Mouse (Mus musculus) cerebellum, adult (tissue): ENCODE data around the gene Ccdc103.
A peak's percentile ranks its signal among the peaks of the same experiment; 100 is the strongest.

Experiments
- ATAC-seq: cut with Nextera tagmentation; 2 replicates; pipeline ENCODE4 v1.9.2; 2017; ENCODE audit warnings: mild to moderate bottlenecking, moderate library complexity, mixed read lengths; ENCODE audit not compliant: insufficient number of reproducible peaks, low FRiP score, low TSS enrichment

The Ccdc103 gene

DNA sequence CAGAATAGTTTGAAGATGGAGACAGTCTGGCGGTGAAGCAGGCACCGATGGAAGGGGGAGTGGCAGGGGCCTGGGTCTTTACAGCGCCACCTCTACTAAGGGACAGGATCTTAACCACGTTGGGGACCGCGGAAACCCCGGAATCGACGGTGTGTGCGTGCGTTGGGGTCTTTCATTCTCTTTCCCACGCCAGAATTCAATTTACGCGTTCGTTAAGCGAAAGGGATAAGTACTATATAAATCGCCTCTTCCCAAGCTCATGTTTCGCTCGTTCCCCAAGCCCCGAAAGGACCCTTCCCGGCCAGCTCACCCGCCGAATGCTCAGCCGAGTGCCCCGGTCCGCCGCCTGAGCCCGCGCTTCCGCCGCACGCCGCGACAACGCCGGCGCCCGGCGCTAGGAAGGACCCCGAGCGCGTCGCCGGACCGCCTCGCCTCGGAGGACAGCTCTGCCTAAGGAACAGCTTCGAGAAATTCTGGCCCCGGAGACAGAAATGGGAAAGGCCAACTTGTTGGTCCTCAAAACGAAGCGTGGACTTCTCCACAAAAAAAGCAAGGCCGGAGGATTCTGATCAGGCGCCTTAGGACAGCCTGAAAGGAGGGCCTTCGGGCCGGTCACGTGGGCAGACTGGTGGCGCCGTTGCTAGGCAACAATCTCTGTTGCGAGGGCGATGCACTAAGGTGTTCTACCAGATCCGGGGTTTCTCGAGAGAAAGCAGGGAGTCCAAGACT lies at the start of gene Ccdc103, which contains the start of gene Eftud2:
Gene Ccdc103 (plus strand): TSS at position 620 of the 729 bp plus-strand sequence.
Gene Eftud2 (minus strand): TSS at position 401 of the 729 bp plus-strand sequence.
- ATAC-seq: peak; percentile 77; the same call in 1 of the 2 replicates

GRCm38 (mm10) chr11:102832700-102833297 lies 48.2 kb upstream of the Ccdc103 start:
- no peak for ATAC-seq

DNA sequence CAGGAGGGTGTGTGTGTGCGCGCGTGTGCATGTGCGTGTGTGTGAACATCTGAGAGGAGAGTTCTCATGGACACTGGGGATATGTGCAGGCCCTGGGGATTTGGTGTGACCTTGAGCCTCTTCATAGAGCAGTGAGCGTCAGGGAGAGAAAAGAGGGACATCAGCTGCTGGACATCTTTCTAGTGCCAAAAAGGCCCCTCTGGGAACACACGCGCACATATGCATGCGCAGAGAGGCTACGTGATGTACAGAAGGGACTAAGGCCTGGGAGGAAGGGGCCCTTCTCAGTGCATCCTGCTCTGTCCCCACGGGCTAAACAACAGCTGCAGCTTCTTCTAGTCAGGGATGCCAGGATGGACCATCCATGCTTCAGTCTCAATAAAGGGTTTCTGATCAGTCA lies 46.8 kb upstream of the Ccdc103 start:
- no peak for ATAC-seq

- no peak for ATAC-seq
Measured at GRCm38 (mm10) chr11:102835549-102835948, 45.5 kb upstream of the Ccdc103 start, which contains the start of gene Higd1b. Gene Higd1b (plus strand): TSS chr11:102835849.

- ATAC-seq: no peak
Measured at GRCm38 (mm10) chr11:102836146-102836545, 44.9 kb upstream of the Ccdc103 start.

DNA sequence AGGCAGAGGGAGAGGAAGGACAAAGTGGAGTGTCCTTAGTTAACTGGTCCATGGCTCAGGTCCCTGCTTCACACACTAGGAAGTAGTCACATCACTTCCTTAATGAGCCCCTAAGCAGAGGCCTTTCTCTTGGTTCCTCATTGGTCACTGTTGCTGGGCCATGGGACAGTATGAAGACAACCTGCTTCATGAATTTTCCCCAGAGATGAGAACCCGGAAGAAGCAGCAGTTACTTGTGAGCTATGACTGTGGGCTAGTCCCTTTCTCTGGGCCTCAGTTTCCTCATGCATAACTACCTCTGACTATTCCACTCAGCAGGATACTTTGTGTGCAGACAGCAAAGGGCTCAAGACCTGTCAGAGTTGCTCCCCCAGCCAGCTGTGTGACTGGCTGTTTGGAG lies 43.6 kb upstream of the Ccdc103 start:
- no peak for ATAC-seq

DNA sequence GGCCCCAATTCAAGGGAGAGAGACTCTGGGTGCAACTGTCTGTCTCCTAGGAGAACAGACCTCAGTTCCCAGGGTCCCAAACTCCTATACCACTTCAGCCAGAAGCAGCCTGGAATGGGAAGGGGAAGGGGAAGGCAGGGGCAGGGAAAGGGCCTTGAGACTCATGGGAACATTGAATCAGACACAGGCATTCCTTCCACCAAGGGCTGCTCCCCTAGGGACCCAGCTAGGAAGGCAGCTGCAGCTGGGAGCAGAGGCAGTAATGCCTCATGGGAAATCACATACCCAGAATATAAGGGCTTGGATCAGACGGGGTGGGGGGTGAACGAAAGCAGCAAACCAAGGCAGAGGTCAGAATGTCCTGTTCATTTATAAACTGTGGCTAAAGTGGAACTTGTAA lies 42.9 kb upstream of the Ccdc103 start:
- no peak for ATAC-seq

DNA sequence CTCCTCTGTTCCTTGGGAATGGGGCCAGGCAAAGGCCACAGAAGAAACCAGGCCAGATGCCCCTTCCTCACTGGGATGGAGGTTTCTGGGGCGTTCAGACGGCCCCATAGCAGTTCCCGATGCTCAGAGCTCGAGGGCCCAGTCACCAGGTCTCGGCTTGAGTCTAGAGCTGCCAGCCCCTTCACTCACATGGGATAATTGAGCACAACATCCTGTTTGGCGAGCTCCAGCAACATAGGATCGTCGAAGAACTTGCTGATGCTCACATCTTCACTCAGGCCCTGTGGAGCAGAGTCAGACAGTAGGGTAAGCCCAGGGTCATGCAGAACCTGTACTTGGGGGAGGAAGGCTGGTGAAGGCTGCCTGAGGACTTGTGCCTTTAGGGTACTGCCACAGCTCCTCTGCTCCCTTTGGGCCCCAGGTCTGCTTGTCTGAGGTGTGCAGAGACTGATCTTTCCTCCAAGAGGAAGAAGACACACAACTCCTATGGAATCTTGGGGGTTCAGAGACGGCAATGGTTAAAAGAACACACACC lies 42.3 kb upstream of the Ccdc103 start:
- no peak for ATAC-seq

- ATAC-seq: no peak
Measured at GRCm38 (mm10) chr11:102845926-102846325, 35.1 kb upstream of the Ccdc103 start.

GRCm38 (mm10) chr11:102851883-102852282 lies 29.1 kb upstream of the Ccdc103 start:
- ATAC-seq: no peak

DNA sequence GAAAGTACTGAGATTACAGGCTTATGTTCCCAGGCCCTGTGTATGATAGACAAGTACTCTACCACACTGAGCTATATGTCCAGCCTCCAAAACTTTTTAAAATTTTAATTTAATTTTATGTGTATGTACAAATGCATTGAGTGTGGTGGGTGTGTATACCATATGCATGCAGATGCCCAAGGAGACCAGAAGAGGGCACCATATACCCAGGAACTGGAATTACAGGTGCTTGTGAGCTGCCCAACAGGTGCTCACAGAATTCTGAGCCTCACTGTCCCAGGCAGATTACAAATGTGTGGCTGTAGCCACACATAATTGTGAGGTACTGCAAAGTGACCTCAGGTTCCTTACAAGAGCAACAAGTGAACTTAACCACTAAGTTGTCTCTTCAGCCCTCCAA lies 27.2 kb upstream of the Ccdc103 start:
- ATAC-seq: no peak

DNA sequence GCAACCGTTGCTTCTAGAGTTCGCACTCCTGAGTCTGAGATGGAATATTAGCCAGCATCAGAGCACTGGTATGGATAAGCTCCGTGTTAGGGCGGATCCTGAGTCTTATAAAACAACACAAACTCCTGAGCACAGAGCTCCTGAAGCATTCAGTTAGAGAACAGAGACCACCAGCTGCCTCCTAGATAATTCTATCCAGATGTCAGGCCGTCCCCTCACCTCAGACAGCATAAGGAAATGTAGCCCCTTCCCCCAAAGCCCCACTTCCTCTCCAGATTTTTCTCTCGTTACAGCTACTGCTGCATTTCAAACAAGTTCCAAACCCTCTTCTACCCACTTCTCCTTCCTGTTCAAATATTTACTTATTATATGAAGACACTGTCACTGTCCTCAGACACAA lies 25.1 kb upstream of the Ccdc103 start:
- ATAC-seq: no peak

GRCm38 (mm10) chr11:102858951-102859350 lies 22.1 kb upstream of the Ccdc103 start:
- ATAC-seq: no peak

GRCm38 (mm10) chr11:102859933-102860332 lies 21.1 kb upstream of the Ccdc103 start:
- no peak for ATAC-seq

DNA sequence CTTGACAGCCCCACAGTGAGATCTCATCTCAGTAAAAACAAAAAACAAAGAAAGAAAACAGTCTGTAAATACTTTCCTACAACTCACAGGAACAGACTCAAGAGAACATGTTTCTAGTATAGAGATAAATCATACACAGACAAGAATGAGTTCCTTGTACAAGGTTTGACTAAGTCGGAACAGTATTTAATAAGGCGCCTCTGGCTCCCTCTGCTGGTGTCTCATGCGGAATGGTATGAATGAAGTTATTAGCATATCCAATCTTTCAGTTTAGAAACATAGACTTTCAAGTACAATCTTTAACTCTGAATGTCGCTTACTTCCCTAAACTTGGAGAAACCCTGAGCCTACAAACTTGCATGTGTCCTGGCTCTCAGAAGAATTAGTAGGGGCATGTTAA lies 16.7 kb upstream of the Ccdc103 start:
- no peak for ATAC-seq

GRCm38 (mm10) chr11:102874801-102875334 lies 6.1 kb upstream of the Ccdc103 start:
- ATAC-seq: peak; percentile 82; the same call in 1 of the 2 replicates

DNA sequence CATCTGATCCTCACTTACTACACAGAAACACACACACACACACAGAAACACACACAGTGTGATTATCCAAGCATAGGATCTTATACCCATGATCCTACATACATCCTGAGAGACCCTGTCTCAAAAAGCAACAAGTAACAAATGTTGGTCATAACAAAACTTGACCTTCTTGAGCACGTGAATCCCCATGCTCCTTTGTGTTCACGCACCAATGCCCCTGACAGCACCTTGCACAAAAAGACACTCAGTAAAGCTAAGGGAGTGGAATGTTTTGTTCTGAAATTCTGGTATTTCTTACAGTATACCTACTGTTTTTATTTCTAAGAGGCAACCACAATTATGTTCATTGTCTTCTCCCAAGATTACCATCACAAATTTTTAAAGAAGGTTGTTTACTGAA lies 1.4 kb upstream of the Ccdc103 start:
- no peak for ATAC-seq

- ATAC-seq: no peak; the same call in 1 of the 2 replicates
Measured at GRCm38 (mm10) chr11:102881314-102882198, 552 bp downstream of the Ccdc103 start.

- no peak for ATAC-seq
Measured at GRCm38 (mm10) chr11:102884616-102885219, 3.7 kb downstream of the Ccdc103 start, which contains the start of gene Fam187a. Gene Fam187a (plus strand): TSS chr11:102885169.

GRCm38 (mm10) chr11:102887433-102887832 lies 6.4 kb downstream of the Ccdc103 start:
- no peak for ATAC-seq
